Mouse (Mus musculus) macrophage (primary cell): ENCODE results near the gene Papln. TPM values are rescaled to one million over a fixed set of nuclear protein-coding genes. Genes with fewer than 3 reads are reported as not detected.
A peak's percentile ranks its signal among the peaks of the same experiment; 100 is the strongest.

Source experiments
- H3K27ac ChIP-seq: fragments of 350-480 bp; formaldehyde crosslinking; 2 replicates; pipeline ENCODE4 v1.9.0; 2021
- H3K36me3 ChIP-seq: fragments of 350-480 bp; formaldehyde crosslinking; 2 replicates; pipeline ENCODE4 v1.9.0; 2021; ENCODE audit errors: inconsistent target
- H3K4me3 ChIP-seq: fragments of 350-480 bp; formaldehyde crosslinking; 2 replicates; pipeline ENCODE4 v1.9.0; 2021; ENCODE audit errors: inconsistent target
- H3K79me2 ChIP-seq: fragments of 350-480 bp; formaldehyde crosslinking; 2 replicates; pipeline ENCODE4 v1.9.0; 2021; ENCODE audit errors: inconsistent target
- WGBS: methylation state at CpG from one replicate; pipeline ENCODE4 v1.1.7; 2026; ENCODE audit warnings: inconsistent platforms; ENCODE audit not compliant: missing documents; 5-methylcytosine and 5-hydroxymethylcytosine counted together
- polyA plus RNA-seq: library from polyadenylated mRNA; stranded (reverse); fragments of 250-400 nt; gene quantifications from 3 replicates; pipeline ENCODE4 v1.2.4, GENCODE M21; 2018; ENCODE audit warnings: inconsistent platforms

Papln gene
- polyA plus RNA-seq, 1 experiment from 2014 or later, result not detected

- 95% methylated on average over 3 of the region's 3 CpGs for WGBS
- Histone ChIP-seq H3K36me3 (peaks cover 28% of the 10 kb centered on the region), H3K79me2 (peaks cover 3% of the 10 kb centered on the region; the same call in 1 of the 2 replicates), H3K4me3 (no peak overlapping the region), H3K27ac (no peak overlapping the region)
Observed at GRCm38 (mm10) chr12:83830424-83830823, 67.0 kb downstream of the Papln start.

GRCm38 (mm10) chr12:83833979-83834378, 70.5 kb downstream of the Papln start:
- Histone ChIP-seq H3K27ac (peak overlapping the region; percentile 70), H3K79me2 (peaks cover 3% of the 10 kb centered on the region; the same call in 1 of the 2 replicates), H3K4me3 (no peak overlapping the region), H3K36me3 (peaks cover 18% of the 10 kb centered on the region)
- 57% methylated on average over 3 of the region's 3 CpGs for WGBS

- H3K36me3 ChIP-seq, result peaks cover 12% of the 10 kb centered on the region; the same call in 1 of the 2 replicates
- H3K27ac ChIP-seq, result no peak overlapping the region
- H3K4me3 ChIP-seq, result no peak overlapping the region
- WGBS, result 98% methylated on average over 10 of the region's 10 CpGs
- H3K79me2 ChIP-seq, result no peaks in the 10 kb centered on the region; the same call in 1 of the 2 replicates
Observed at GRCm38 (mm10) chr12:83841409-83842190, 78.2 kb downstream of the Papln start.

Other genes with a start within 250 kb of the Papln start
- 6.8 to 9.0 TPM (median 7.3 TPM) in 3 replicates for gene Dcaf4, start 243.2 kb upstream of the Papln start, polyA plus RNA-seq
- 12.2 to 25.3 TPM (median 16.1 TPM) in 3 replicates for gene Zfyve1, start 166.4 kb upstream of the Papln start, polyA plus RNA-seq
- 77.7 to 115 TPM (median 79.6 TPM) in 3 replicates for gene Rbm25, start 132.4 kb upstream of the Papln start, polyA plus RNA-seq
- gene Psen1, start 75.5 kb upstream of the Papln start, polyA plus RNA-seq, result 85.8 to 182 TPM (median 105 TPM) in 3 replicates
- 32.8 to 57.9 TPM (median 47.1 TPM) in 3 replicates for gene Numb, start 158.3 kb downstream of the Papln start, polyA plus RNA-seq
- gene Riox1, start 187.0 kb downstream of the Papln start, polyA plus RNA-seq, result 3.4 to 15.2 TPM (median 7.3 TPM) in 3 replicates
- not detected in 3 replicates for gene Heatr4, start 221.2 kb downstream of the Papln start, polyA plus RNA-seq
- 9.4 to 14.1 TPM (median 11.7 TPM) in 3 replicates for gene Acot2, start 224.2 kb downstream of the Papln start, polyA plus RNA-seq
- 1.9 to 4.4 TPM (median 3.0 TPM) in 3 replicates for gene Acot1, start 245.9 kb downstream of the Papln start, polyA plus RNA-seq